Mouse (Mus musculus) brain, embryonic 14.5 days (tissue): ENCODE measurements around the gene Nexn.
A peak's percentile ranks its signal among the peaks of the same experiment; 100 is the strongest.

Experiments used
- CTCF ChIP-seq: fragments of 200-500 bp; IDR thresholded peaks from 2 replicates; pipeline ENCODE4 v1.5.1; 2012; ENCODE audit warnings: inconsistent platforms, mild to moderate bottlenecking, moderate library complexity, borderline replicate concordance; ENCODE audit not compliant: insufficient read depth, insufficient read length; ENCODE audit errors: extremely low read depth
- POLR2A ChIP-seq: fragments of 200-500 bp; IDR thresholded peaks from 2 replicates; pipeline ENCODE4 v1.6.1; 2012; ENCODE audit warnings: mild to moderate bottlenecking, inconsistent platforms, borderline replicate concordance; ENCODE audit not compliant: poor library complexity, insufficient read depth, insufficient read length, severe bottlenecking; ENCODE audit errors: extremely low read depth

DNA sequence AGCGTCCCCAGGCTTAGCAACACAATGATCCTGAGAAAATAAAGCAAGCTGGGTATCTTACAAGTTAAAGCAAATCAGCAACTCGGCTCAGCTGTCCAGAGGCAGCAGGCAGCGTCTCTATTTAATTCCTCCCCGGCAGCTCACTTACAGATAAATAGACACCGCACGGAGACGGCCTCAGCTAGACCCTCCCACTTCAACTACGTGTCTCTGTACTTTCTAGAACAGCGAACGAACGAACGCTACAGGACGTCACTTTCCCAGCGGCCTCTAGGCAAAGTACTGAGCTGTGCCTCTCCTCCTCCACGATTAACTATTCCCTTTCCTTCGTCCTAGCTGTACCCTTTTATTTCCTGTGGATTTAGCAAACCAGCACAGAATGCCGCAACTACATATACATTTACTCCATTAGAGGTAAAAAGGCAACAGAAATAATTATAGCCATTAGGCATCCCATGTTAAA lies 72.5 kb downstream of the Nexn start:
- TF ChIP-seq CTCF (peak; percentile 15; the same call in 1 of the 2 replicates), POLR2A (peak; percentile 67; the same call in 1 of the 2 replicates)
